Mouse (Mus musculus): ENCODE measurements around the gene Egln1. TPM values are rescaled to one million over a fixed set of nuclear protein-coding genes. Genes with fewer than 3 reads are reported as not detected.
A peak's percentile ranks its signal among the peaks of the same experiment; 100 is the strongest.

Gene Egln1
- 26.5 and 28.4 TPM in 2 replicates for total RNA-seq (2015)
- 17.8 and 19.2 TPM in 2 replicates for total RNA-seq (2017)

DNA sequence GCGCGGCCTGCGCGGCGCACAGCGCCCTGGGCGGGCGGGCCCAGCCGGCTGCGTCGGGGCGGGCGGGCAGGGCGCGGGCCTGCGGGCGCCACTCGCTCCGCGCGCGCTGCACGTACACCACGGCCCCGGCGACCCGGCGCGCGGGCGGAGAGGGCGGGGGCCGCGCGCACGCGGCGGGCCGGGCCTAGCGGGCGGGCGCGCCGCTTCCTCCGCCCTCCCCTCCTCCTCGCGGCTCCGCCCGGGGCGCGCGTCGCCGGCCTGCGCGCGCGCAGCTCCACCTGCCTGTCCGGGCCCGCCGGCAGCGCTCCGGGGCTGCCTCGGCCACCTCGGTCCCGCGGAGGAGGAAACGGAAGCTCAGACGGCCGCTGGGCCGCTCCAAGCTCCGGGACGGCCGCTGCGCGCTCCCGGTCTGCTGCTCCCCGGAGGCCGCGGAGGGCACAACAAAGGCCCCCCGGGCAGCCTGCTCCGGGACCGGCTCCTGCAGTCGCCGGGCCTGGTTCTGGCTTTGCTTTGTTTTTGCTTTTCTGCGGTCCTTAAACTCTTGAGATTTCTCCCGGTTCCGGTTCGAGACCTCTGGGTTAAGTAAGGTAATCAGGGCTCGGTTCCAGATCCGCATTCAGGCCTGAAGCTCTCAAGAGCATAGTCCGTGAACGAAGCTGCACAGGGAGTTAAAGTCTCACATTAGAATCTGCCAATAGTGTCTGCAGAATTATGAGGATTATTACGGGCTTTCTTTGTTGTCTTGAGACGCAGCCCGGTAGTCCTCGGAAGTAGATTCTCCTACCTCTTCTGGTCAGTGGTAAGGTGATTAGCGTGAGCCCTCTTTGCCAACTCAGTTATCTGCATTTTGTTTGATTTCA, at the start of gene Egln1:
TSS of gene Egln1 (minus strand) at position 116 of the 860 bp plus-strand sequence.
- peak; percentile 75 for ATAC-seq (ENCODE audit: poor library complexity, severe bottlenecking)

DNA sequence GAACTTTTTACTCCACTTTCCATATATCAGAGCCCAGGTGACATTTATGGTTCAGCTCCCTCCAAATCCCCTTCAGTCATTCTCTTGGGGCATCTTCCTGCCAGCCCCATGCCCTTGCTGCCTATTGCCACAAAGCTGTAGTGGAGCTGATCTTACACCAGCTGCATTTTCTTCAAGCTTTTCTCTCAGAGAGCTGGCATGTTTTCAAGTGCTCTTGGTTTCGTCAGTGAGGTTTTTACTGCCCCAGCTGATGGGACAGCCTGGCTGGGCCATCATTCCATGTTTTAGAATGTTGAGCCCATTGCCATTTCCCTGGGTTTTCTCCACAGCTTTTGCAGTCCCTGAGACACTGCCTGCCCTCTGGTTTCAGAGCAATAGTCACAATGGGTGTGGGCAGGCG, 46.7 kb upstream of the Egln1 start:
- ATAC-seq (ENCODE audit: poor library complexity, severe bottlenecking), result no peak

DNA sequence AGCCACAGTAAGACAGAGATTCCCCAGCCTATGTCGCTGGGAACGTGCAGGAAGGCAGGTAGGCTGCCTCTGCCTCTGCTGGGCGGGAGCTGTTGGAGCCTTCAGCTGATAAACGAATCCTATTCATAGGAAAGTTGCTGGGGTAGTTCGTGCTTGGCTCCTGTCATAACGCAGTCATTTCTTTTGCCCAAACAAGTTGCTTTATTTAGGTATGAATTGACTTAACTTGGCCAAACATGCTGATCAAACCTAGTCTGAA, 42.5 kb upstream of the Egln1 start:
- no peak for ATAC-seq (ENCODE audit: poor library complexity, severe bottlenecking)

DNA sequence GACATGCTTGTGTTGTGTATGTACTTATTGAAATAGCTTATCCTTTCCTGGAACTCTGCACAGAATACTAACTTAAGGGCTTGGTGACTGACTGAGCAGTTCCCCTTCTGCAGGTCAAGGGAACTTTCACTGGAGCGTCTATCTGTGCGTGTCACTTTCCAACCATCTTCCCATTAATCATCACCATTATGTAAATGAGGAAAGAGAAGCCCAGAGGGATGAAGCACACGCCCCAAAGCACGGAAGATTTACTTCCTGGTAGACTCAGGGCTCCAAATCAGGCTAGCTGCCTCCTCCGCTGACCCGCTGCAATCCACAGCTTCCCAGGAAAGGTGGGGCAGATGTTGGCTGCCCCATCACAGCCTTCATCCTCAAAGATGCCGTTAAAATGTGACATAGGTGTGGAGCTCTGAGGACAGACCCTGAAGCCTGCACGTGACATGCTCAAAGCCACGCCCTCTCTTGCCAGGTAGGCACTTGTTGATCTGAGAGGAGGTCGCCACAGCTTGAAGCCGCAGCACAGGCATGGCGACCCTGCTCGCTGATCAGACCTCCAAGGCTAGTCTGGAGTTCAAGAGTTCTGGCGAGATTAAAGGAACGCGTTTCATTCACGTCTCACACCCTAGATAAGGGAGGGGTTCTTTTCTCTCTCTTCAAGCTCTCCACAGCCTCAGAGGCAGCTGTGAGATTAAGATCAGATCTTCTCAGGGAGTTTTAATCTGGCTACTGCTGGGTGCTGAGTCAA, 42.0 kb upstream of the Egln1 start:
- no peak for ATAC-seq (ENCODE audit: poor library complexity, severe bottlenecking)

DNA sequence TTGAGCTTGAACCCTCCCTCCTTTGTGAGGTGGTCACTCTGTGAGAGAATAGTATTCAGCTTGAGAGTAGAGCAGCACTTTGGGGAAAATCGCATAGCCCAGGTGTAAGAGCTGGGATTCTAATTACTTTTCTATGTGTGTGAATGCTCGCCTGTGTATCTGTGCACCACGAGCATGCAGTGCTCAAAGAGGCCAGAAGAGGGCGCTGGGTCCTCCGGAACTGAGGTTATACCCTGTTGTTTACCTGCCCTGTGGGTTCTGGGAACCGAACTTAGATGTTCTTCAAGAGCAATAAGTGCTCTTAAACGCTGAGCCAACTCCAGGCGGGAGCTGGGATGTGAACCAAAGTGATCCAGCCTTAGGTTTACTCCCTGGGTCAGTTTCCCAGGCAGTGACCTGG, 31.7 kb upstream of the Egln1 start:
- no peak for ATAC-seq (ENCODE audit: poor library complexity, severe bottlenecking)

DNA sequence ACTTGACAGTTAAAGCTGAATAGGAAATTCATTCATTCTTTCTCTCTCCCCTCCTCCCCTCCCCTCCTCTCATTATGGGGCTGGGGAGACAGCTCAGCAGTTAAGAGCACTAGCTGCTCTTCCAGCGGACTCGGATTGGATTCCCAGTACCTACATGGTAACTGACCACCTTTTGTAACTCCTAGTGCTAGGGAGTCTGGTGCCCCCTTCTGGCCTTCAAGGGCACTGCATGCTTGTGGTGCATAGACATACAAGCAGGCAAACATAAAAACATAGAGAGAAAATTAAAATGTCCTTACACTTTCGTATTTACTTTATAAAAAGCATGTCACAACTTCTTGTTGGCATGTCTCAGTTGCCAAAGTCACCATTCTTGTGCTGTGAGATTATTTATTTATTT, 30.9 kb upstream of the Egln1 start:
- ATAC-seq (ENCODE audit: poor library complexity, severe bottlenecking), result peak; percentile 52; the same call in 1 of the 2 replicates

DNA sequence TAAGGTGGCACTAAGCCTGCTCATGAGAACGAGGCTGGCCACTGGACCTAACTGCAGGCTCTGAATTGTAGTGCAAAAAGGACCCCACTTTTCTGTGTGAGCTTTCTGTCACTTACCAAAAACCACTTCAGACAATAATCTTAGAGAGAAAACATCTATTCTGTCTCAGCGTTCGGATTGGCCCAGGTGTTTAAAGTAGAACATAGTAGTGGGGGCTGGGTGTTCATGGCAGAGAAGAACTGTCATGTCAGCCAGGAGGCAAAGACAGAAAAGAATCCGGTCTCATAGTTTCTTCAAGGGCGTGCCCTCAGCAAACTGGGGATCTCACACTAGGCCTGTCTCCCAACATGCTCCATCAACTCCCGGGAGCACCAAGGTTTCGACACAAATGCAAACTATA, 28.9 kb upstream of the Egln1 start:
- no peak for ATAC-seq (ENCODE audit: poor library complexity, severe bottlenecking)

DNA sequence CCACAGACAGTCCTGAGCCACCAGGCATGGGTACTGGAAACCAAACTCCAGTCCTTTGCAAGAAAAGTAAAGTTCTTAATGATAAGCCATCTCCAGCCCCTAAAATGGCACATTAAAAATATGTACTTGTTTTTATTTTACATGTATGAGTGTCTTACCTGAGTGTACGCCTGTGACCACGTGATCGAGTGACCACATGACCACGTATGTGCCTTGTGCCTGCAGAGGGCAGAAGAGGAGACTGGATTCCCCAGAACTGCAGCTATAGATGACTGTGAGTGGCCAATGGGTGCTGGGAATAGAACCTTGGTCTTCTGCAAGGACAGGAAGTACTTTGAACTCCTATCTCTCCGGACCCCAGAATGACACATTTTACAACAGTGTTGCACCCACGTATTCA, 27.1 kb upstream of the Egln1 start:
- no peak for ATAC-seq (ENCODE audit: poor library complexity, severe bottlenecking)

DNA sequence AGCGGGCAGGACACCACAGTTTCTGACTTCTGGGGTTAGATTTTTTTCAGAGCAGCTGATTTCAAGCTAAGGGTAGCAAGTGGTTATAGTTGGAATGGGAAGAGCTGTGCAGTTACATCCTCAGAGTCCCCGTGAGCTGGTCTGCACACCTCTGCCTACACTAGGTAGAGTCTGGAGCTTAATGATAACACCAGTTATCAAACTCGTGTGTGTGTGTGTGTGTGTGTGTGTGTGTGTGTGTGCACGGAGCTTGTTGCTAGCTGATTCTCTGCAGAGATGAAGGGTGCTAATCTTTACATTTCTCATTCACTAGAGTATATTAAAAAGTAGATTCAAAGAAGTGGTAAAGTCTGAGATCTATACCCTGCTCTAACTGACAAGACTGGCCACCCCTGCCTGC, 25.1 kb upstream of the Egln1 start:
- ATAC-seq (ENCODE audit: poor library complexity, severe bottlenecking), result no peak

DNA sequence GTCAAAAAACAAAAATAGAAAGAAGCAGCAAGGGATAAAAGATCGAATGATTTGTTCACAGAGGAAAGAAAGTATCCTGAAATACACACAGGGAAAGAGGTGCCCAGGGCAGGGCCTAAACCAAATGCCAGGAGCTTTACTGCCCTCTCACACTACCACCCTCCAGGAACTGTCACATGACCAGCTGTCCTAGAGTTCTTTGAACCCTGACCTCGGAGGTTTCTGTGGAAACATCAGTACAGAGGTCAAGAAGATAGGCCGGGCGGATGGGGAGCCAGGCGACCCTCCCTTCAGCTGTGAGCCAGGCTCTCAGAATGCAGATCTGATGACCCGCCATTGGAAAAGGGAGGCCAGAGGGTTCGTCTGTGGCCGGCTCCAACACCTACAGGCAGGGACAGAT, 24.1 kb upstream of the Egln1 start:
- no peak for ATAC-seq (ENCODE audit: poor library complexity, severe bottlenecking)

DNA sequence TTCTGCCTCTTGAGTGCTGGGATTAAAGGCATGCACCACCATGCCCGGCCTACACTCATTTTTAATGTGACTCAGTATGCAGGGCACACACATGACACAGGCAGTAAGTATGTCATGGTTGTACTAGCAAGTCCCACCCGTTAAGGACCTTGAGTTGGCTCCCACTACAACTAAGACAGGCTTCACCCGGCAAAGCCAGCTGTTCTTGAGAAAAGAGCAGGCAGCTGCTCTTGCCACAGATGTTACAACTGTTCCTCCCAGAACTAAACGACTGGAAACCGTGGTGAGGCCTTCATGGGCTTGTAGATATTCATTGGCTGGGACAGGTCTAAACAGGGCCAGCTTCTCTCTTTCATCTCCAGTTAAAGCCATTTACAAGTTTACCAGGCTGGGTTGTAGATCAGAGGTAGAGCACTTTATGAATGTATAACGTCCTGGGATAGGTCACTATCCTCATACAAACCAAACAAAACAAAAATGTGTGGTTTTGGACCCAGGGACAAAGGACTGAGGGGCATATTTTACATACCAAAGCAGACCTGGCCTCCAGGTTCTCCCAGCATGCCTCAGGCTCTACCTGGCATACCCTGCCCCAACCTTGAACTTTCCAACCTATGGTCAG, 21.3 kb upstream of the Egln1 start:
- no peak for ATAC-seq (ENCODE audit: poor library complexity, severe bottlenecking)

DNA sequence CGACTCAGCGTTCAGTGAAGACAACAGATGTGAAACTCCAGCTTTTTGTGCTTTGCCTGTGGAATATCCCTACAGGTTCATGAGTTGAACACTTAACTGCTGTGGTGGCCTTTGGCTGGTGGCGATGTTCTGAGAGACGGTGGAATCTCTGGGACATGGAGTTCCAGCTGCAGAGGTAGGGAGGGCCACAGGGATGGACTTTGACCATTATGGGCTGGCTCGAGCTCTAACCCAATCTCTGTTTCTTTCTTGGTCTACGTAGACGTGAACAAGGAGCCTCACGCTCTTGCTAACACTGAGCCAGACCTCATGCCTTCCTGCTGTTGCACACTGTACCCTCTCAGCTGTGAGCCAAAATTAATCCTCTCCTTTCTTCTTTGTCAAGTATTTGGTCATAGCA, 15.8 kb upstream of the Egln1 start:
- no peak for ATAC-seq (ENCODE audit: poor library complexity, severe bottlenecking)

DNA sequence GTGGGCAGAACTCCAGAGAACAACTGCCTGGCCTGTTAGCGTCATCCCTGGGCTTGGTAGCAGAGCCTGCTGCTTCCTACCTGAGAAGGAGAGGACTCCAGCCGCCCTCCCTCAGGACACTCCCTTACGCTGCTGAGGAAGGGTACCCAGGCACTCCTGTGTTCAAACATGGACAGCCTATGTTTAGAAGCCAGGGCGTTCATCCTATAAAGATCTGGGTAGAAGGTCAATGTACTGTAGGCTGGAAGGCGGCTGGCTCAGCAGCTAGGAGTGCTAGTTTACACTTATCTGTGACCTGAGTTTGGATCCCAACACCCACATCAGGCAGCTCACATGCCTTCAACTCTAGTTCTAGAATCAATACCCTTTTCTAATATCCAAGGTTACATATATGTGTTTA, 14.1 kb upstream of the Egln1 start:
- ATAC-seq (ENCODE audit: poor library complexity, severe bottlenecking), result no peak

DNA sequence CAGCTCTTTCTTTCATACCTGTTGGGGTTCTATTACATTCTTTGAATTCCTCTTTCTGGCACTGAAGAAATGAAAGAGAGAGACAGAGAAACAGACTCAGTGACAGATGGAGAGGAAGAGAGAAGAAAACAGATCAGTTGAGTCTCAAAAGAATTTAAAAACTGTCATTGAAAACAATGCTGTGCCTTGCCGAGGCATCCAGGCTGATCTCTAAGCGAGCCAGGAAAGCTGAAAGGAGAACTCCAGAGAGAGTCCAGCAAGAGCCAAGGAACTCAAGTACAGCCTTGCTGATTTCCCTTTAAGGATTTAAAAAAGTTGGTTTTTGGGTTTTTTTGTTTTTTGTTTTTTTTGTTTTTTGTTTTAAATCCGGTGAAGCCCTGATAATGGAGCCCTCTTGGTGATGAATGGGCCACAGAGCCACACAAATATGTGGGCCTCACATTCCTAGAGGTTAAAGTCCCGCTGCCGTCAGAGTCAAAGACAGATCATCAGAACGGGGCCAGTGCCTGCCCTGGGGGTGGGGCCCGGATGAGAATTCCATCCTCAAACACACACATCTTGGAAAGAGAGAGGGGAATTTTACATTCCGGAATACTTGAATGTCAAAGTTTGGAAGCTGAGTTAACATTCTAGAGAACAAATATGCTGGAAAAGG, 11.2 kb upstream of the Egln1 start:
- no peak for ATAC-seq (ENCODE audit: poor library complexity, severe bottlenecking)

DNA sequence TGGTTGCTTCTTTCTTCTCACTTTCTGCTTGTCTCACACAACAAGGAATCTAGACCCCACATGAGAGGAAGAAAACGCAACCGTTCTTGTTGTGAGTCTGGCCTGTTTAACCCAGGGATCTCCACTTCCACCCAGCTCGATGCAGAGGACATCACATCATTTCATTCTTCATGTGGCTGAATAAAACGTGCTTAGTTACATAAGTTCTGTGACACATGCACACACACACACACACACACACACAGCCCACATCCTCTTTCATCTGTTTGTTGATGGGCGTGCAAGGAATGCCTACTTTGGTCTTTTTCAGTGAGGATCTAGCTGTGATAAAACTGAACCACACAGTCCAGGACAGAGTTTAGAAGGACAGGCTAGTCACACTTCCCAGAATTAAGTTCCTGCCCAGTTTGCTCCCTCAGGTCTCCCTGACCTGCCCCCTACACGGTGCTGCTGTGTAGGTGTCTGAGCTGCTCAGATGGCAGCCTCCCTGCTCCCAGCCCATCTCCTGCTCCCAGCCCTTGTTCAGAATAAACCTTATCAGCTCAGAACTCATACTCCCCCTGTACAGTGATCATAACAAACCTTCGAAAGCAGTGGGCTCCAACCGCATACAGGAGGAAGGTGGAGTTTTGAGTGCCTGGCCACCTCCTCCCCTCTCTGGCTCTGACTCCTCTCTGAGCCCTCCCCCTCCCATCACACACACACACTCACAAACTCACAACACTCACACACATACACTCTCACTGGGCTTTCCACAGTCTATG, 10.5 kb upstream of the Egln1 start:
- peak; percentile 70 for ATAC-seq (ENCODE audit: poor library complexity, severe bottlenecking)

DNA sequence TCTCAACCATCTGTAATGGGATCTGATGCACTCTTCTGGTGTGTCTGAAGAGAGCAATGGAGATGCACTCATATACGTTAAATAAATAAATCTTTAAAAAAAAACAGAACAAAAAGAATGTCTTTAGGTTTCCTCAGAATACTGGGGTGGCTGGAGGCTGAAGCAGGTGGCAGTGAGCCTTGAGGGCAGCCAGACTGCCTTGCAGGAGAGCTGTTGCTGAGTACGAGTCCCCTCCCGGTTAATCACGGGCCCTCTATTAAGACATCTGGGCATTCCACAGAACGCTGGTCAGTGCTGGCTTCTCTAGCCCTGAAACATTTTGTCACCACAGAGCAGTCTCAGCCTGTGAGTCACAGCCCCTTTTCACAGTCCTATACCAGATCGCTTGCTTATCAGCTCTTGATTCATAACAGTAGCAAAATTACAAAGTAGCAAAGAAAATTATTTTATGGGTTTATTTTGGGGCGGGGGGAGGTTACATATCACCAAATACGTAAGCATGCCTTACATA, 5.5 kb upstream of the Egln1 start:
- ATAC-seq (ENCODE audit: poor library complexity, severe bottlenecking), result no peak

DNA sequence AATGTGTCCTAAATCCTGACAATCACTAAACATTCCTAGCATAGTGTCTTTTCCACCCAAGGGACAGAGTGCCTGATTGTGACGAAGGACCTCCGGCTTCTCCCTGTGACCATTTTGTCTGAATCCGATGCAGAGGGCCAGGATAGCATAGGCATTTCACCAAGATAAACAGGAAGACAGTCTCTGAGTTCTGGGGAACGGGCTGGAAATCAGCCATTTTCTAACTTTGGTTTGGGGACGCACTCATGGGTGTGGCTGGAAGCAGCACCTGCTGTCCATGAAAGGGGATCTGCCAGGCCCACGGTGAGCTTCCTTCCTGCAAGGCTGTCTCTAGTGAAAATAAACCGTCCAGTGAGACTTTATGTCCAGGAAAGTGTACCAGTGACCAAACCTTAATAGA, 4.1 kb upstream of the Egln1 start:
- no peak for ATAC-seq (ENCODE audit: poor library complexity, severe bottlenecking)

DNA sequence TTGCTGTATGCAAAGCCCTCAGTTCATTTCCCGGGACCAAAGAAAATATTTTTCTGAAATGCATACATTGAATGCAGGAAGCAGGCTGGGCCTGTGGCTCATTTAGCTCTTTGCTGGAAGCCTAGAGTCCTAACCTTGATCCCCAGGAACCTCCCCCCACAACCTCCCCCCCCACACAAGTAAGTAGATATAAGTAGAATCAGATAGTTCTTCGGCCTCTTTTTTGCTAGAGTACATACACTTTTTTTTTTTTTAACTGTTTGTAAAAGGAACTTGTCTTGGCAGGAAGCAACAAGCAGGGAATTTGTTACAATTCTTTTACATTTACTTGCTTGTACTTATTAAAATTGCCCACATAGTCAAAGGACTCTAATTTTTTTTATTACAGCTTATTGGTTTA, 1.7 kb upstream of the Egln1 start:
- no peak for ATAC-seq (ENCODE audit: poor library complexity, severe bottlenecking)

DNA sequence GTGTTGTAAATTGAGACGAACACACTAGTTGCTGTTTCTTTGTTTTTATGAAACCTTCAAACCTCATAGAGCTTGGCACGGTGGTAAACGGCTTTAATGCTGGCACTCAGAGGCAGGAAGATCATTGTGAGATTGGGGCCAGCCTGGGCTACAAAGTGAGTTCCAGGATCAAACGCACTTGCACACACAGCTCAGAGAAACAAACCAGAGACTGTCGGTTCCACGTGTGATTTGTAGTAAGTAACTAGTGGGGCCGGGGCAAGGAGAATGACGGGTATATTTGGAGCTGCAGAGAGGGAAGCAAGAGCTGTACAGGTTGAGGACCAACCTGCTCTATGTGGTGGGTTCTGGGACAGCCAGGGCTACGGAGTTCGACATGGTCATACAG, 939 bp upstream of the Egln1 start:
- ATAC-seq (ENCODE audit: poor library complexity, severe bottlenecking), result no peak

DNA sequence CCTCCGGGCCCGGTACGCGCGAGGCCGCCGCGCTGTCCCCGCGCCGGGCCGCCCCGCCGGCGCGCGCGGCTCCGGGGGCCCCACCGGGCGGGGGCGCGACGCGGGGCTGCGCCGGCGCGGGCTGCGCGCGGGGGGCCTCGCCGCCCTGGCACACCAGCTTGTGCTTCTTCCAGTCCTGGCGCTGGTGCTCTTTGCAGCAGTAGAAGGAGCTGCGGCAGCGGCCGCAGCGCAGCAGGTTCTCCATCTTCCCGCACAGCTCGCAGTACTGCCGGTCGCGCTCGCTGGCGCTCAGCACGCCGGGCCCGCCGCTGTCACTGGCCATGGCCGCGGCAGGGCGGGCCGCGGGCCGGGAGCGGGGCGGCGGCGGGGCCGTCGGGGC, 402 bp downstream of the Egln1 start:
- ATAC-seq (ENCODE audit: poor library complexity, severe bottlenecking), result peak; percentile 5

All from megakaryocyte, adult 5-6 weeks (primary cell).